Mouse (Mus musculus): ENCODE results near the gene Max. TPM values are rescaled to one million over a fixed set of nuclear protein-coding genes. Genes with fewer than 3 reads are reported as not detected.

The Max gene
- total RNA-seq, 1 experiment: 40.9 TPM

DNA sequence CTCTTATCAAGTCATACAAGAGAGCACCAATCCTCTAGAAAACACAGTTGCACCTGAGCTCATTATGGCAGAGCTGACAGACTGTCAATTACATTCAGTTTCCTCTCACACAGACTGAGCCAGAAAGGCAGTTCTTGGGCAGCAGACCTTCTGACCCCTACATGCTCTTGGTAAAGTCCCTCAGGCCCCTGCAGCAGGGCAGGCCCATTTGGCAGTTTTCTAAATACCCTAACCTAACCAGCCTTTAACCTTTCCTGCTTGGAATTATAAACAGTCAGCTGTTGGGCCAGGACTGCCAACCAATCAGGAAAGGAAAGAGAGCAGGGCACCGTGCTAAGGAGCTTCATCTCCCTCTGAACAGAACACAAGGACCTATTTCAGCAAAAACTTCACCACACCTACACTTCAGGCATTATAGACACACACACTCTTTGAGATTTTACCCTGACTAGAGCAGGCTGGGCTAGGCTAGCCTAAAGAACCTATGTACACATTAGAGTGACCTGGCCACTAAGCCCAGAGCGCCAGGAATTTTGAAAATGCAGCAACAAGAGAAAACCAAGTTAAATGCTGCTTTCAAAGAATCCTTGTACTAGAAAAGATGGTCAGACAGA, 8.1 kb downstream of the Max start:
- in situ Hi-C loops (cut with MboI; ENCODE audit: low sequenced_read_pairs in 2 of 2, unreplicated experiment in 2 of 2): no loop called here
- no peak overlapping the region for H3K9ac ChIP-seq (ENCODE audit: insufficient read depth, low read depth, low read length, poor library complexity, severe bottlenecking)
- no peaks in the 10 kb centered on the region for H3K9me3 ChIP-seq (ENCODE audit: control insufficient read depth, insufficient read depth, low read depth, low read length)
- peaks cover 47% of the 10 kb centered on the region for H3K36me3 ChIP-seq (ENCODE audit: control insufficient read depth, insufficient read depth, low read length, poor library complexity, severe bottlenecking)
- no peak for DNase-seq (ENCODE audit: low read depth, low spot score)
- no peak for TF ChIP-seq CHD2 (IDR thresholded peaks at IDR 0.05; ENCODE audit: low read depth, low read length)
- TF ChIP-seq MAFK (IDR thresholded peaks at IDR 0.05; ENCODE audit: insufficient read depth, low read depth, low read length): no peak
- TF ChIP-seq HCFC1 (IDR thresholded peaks at IDR 0.05; ENCODE audit: borderline replicate concordance, insufficient read depth, low read length): no peak
- no peak for TF ChIP-seq ZNF384 (IDR thresholded peaks at IDR 0.05; ENCODE audit: low read depth, low read length)
- TF ChIP-seq ZC3H11A (IDR thresholded peaks at IDR 0.05; ENCODE audit: borderline replicate concordance, low read depth, low read length): no peak
- H3K27ac ChIP-seq (ENCODE audit: insufficient read depth, low read depth, low read length, poor library complexity, severe bottlenecking): no peak overlapping the region
- H3K4me1 ChIP-seq (ENCODE audit: control insufficient read depth in 2 of 2, insufficient read depth in 2 of 2, low read length in 2 of 2, poor library complexity in 1 of 2): peaks cover 0 to 2% of the 10 kb centered on the region in 2 experiments; a peak in 1 of 4 replicates
- no peak overlapping the region for H3K4me3 ChIP-seq (ENCODE audit: insufficient read depth in 1 of 2, low read depth in 1 of 2, low read length in 2 of 2, poor library complexity in 1 of 2, severe bottlenecking in 1 of 2)

DNA sequence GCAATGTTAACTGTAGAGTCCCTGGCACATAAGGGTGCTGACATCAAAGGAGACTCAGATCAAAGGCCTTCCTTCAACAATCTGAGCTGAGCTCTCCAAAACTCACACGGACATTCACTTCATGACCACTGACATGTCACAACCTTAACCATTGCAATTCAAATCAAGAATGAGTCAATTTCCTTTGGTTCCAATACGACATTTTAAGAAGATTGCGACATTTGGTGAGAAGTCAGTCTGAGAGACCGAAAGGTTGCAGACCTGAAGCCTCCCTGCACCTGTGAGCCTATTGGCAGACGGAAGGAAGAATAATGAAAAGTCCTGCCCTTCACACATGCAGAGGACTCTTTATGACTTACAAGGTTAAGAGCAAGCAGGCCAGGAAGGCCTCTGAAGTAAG, 11.7 kb downstream of the Max start:
- Histone ChIP-seq H3K4me1 (ENCODE audit: control insufficient read depth in 2 of 2, insufficient read depth in 2 of 2, low read length in 2 of 2, poor library complexity in 1 of 2) (peaks cover 3 to 4% of the 10 kb centered on the region in 2 experiments; a peak in 3 of 4 replicates), H3K4me3 (ENCODE audit: insufficient read depth in 1 of 2, low read depth in 1 of 2, low read length in 2 of 2, poor library complexity in 1 of 2, severe bottlenecking in 1 of 2) (no peak overlapping the region), H3K9ac (ENCODE audit: insufficient read depth, low read depth, low read length, poor library complexity, severe bottlenecking) (no peak overlapping the region), H3K36me3 (ENCODE audit: control insufficient read depth, insufficient read depth, low read length, poor library complexity, severe bottlenecking) (peaks cover 52% of the 10 kb centered on the region), H3K27ac (ENCODE audit: insufficient read depth, low read depth, low read length, poor library complexity, severe bottlenecking) (no peak overlapping the region), H3K9me3 (ENCODE audit: control insufficient read depth, insufficient read depth, low read depth, low read length) (no peaks in the 10 kb centered on the region)
- TF ChIP-seq CHD2 (IDR thresholded peaks at IDR 0.05; ENCODE audit: low read depth, low read length) (no peak), MAFK (IDR thresholded peaks at IDR 0.05; ENCODE audit: insufficient read depth, low read depth, low read length) (no peak), ZC3H11A (IDR thresholded peaks at IDR 0.05; ENCODE audit: borderline replicate concordance, low read depth, low read length) (no peak), HCFC1 (IDR thresholded peaks at IDR 0.05; ENCODE audit: borderline replicate concordance, insufficient read depth, low read length) (no peak), ZNF384 (IDR thresholded peaks at IDR 0.05; ENCODE audit: low read depth, low read length) (no peak)
- no peak for DNase-seq (ENCODE audit: low read depth, low spot score)
- in situ Hi-C loops (cut with MboI; ENCODE audit: low sequenced_read_pairs in 2 of 2, unreplicated experiment in 2 of 2): no loop called here

DNA sequence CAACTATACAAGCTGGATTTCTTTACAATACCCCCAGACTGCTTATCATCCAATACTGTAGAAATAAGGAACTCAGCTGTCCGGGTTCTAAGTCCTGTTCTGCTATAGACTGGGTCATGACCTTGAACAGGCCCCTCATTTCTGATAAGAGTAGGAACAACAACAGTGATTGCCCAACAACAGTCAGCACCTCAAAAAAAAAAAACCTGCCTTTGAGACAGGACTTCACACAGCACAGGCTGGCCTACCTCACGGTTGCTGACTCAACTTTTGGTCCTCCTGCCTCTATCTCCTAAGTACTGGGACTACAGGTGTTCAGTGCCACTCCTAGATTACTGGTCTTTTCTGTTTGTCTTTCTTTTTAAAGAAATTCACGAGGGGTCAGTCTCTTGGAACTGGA, 13.2 kb downstream of the Max start:
- H3K9ac ChIP-seq (ENCODE audit: insufficient read depth, low read depth, low read length, poor library complexity, severe bottlenecking): no peak overlapping the region
- peaks cover 4 to 5% of the 10 kb centered on the region in 2 experiments; a peak in 2 of 4 replicates for H3K4me1 ChIP-seq (ENCODE audit: control insufficient read depth in 2 of 2, insufficient read depth in 2 of 2, low read length in 2 of 2, poor library complexity in 1 of 2)
- H3K27ac ChIP-seq (ENCODE audit: insufficient read depth, low read depth, low read length, poor library complexity, severe bottlenecking): no peak overlapping the region
- H3K9me3 ChIP-seq (ENCODE audit: control insufficient read depth, insufficient read depth, low read depth, low read length): no peaks in the 10 kb centered on the region
- in situ Hi-C loops (cut with MboI; ENCODE audit: low sequenced_read_pairs in 2 of 2, unreplicated experiment in 2 of 2): no loop called here
- no peak overlapping the region for H3K4me3 ChIP-seq (ENCODE audit: insufficient read depth in 1 of 2, low read depth in 1 of 2, low read length in 2 of 2, poor library complexity in 1 of 2, severe bottlenecking in 1 of 2)
- H3K36me3 ChIP-seq (ENCODE audit: control insufficient read depth, insufficient read depth, low read length, poor library complexity, severe bottlenecking): peaks cover 53% of the 10 kb centered on the region
- DNase-seq (ENCODE audit: low read depth, low spot score): no peak
- no peak for TF ChIP-seq MAFK (IDR thresholded peaks at IDR 0.05; ENCODE audit: insufficient read depth, low read depth, low read length)
- no peak for TF ChIP-seq CHD2 (IDR thresholded peaks at IDR 0.05; ENCODE audit: low read depth, low read length)
- TF ChIP-seq ZC3H11A (IDR thresholded peaks at IDR 0.05; ENCODE audit: borderline replicate concordance, low read depth, low read length): no peak
- TF ChIP-seq ZNF384 (IDR thresholded peaks at IDR 0.05; ENCODE audit: low read depth, low read length): no peak
- no peak for TF ChIP-seq HCFC1 (IDR thresholded peaks at IDR 0.05; ENCODE audit: borderline replicate concordance, insufficient read depth, low read length)

DNA sequence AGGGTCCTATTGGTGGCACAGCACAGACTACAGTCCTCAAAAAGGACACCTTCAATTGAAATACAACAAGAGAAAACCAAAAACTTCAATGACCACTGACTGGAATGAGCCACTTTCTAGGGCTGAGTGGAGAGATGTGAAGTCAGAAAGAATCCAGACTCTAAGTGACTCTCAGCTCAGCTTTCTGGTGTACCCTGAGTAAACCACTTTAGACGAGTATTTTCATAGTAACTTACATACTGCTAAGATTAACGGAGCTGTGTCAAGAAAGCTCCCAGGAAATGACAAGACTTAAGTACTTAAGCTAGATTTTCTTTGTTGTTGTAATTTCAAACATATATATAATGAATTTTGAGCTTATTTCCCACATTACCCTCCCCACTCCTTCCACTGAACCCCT, 13.8 kb downstream of the Max start:
- in situ Hi-C loops (cut with MboI; ENCODE audit: low sequenced_read_pairs in 2 of 2, unreplicated experiment in 2 of 2): no loop called here
- peaks cover 4 to 5% of the 10 kb centered on the region in 2 experiments; a peak in 2 of 4 replicates for H3K4me1 ChIP-seq (ENCODE audit: control insufficient read depth in 2 of 2, insufficient read depth in 2 of 2, low read length in 2 of 2, poor library complexity in 1 of 2)

More for the DNA sequence above, 13.8 kb downstream of the Max start:
- Histone ChIP-seq H3K27ac (ENCODE audit: insufficient read depth, low read depth, low read length, poor library complexity, severe bottlenecking) (no peak overlapping the region), H3K36me3 (ENCODE audit: control insufficient read depth, insufficient read depth, low read length, poor library complexity, severe bottlenecking) (peaks cover 52% of the 10 kb centered on the region), H3K9me3 (ENCODE audit: control insufficient read depth, insufficient read depth, low read depth, low read length) (no peaks in the 10 kb centered on the region), H3K9ac (ENCODE audit: insufficient read depth, low read depth, low read length, poor library complexity, severe bottlenecking) (no peak overlapping the region), H3K4me3 (ENCODE audit: insufficient read depth in 1 of 2, low read depth in 1 of 2, low read length in 2 of 2, poor library complexity in 1 of 2, severe bottlenecking in 1 of 2) (no peak overlapping the region)
- no peak for TF ChIP-seq MAFK (IDR thresholded peaks at IDR 0.05; ENCODE audit: insufficient read depth, low read depth, low read length)
- no peak for TF ChIP-seq HCFC1 (IDR thresholded peaks at IDR 0.05; ENCODE audit: borderline replicate concordance, insufficient read depth, low read length)
- no peak for TF ChIP-seq ZC3H11A (IDR thresholded peaks at IDR 0.05; ENCODE audit: borderline replicate concordance, low read depth, low read length)
- TF ChIP-seq CHD2 (IDR thresholded peaks at IDR 0.05; ENCODE audit: low read depth, low read length): no peak
- TF ChIP-seq ZNF384 (IDR thresholded peaks at IDR 0.05; ENCODE audit: low read depth, low read length): no peak
- DNase-seq (ENCODE audit: low read depth, low spot score): no peak
